ENCODE assay signal across 11 mouse cellular contexts in genomic region chr10:112315136-112315535, GRCm38 (mm10). TPM values are rescaled to one million over a fixed set of nuclear protein-coding genes. Genes with fewer than 3 reads are reported as not detected.
DNase-seq lines count a peak whose midpoint lies in the region; ATAC-seq lines count a peak whose summit lies in the region.
"Had no signal": no experiment of that assay in that cellular context is flagged by ENCODE, and none has a peak within 500 bp of the region (broad histone marks: within the 10 kb centered on the region; RNA-seq: fewer than 3 reads in every experiment).

No protein-coding gene starts in this region.

- DNase-seq in cerebellum, postnatal 25 days: peak; percentile 21 to 39
- no peak for DNase-seq in cerebellum, adult 18-20 months
- DNase-seq in right cerebral cortex, adult 18-20 months: peak; percentile 29
- no peak for DNase-seq in right cerebral cortex, postnatal 14 days
- DNase-seq in layer of hippocampus, postnatal 36 days: peak; percentile 16 to 21
- peak; percentile 34 for DNase-seq in telencephalon, adult 2 months (ENCODE audit: low read depth, low spot score)
- no peak for DNase-seq in c-Kit-positive CD71-positive TER-119-positive erythroid progenitor cells, embryonic 14.5 days (ENCODE audit: low spot score)
- DNase-seq: kidney, postnatal 36 days; lung, postnatal 4 days had no signal

- ATAC-seq in megakaryocyte progenitor cell, adult 5-6 weeks (replicated peaks; ENCODE audit: poor library complexity): no peak

RNA-seq across cellular contexts. Expression of gene Kcnc2, which starts 44.2 kb away (rescaled TPM):
- total RNA-seq in layer of hippocampus, postnatal 36 days (2021): 10 to 100 TPM; 77.0 to 89.5 TPM
- not detected in 2 replicates for total RNA-seq in megakaryocyte progenitor cell, adult 5-6 weeks (2015)
- not detected in 2 replicates for total RNA-seq in megakaryocyte progenitor cell, adult 5-6 weeks (2017)
- total RNA-seq: granulocyte monocyte progenitor cell, adult 5-6 weeks had no signal

Comparison
In these comparisons a context has a peak if more than half of its experiments do, and no peak if none do; other contexts are left out.
1. DNase-seq: peak in cerebellum, postnatal 25 days (2 of 2), right cerebral cortex, adult 18-20 months (single experiment), layer of hippocampus, postnatal 36 days (2 of 2) and telencephalon, adult 2 months (single experiment); none in cerebellum, adult 18-20 months (0 of 2), right cerebral cortex, postnatal 14 days (single experiment) and c-Kit-positive CD71-positive TER-119-positive erythroid progenitor cells, embryonic 14.5 days (single experiment).
2. RNA of gene Kcnc2, which starts 44.2 kb away (total RNA-seq): 77.0 to 89.5 TPM in layer of hippocampus, postnatal 36 days; not detected in megakaryocyte progenitor cell, adult 5-6 weeks; every median in the first group is over 10 times any median in the second.